Mouse (Mus musculus): ENCODE measurements at regions not wholly inside any gene's neighbourhood (a gene's known extent, or its start where the extent isn't known, plus 50 kb on each side); places are given as distances from the start of the nearest gene placed in this dataset.

DNA sequence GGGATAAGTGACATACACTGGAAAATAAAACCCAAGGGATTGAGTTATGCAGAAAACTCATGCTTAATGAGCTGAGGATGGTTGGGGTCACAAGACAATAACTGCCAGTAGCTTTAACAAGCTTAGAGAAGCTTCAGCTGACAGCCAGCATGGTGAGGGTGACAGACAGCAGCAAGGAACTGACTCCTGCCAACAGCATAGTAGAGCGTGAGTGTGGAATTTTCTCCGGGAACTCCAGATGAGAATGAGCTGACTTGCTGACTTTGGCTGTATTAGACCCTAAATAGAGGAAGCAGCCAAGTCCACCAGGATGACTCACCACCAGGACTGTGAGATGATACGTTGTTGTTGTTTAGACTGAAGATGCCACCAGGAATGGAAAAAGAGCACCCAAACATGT lies 788.2 kb downstream of the Adgrl2 start:
- TF ChIP-seq CTCF (IDR thresholded peaks at IDR 0.05; ENCODE audit: low read depth) (no peak), EP300 (IDR thresholded peaks at IDR 0.05; ENCODE audit: low read depth) (no peak)

All from heart, postnatal 0 days (tissue).